Mouse (Mus musculus) heart, postnatal 10 days (tissue): Measurements from ENCODE around the gene Gm5849. TPM values are rescaled to one million over a fixed set of nuclear protein-coding genes. Genes with fewer than 3 reads are reported as not detected.
"Not testable (repeated sequence)": the region's sequence is repeated elsewhere in the genome, so short reads cannot be mapped to it uniquely, and the experiment has no call there.

Experiments
- DNase-seq, 2 experiments: peaks; one replicate each; pipeline ENCODE4 v3.0.0; 2021
- intact Hi-C: fragments of 180-260 bp; cut with DNase I; formaldehyde crosslinking; loops from one replicate; pipeline ENCODE4 v1.15.1; 2025
- total RNA-seq, 2 experiments: library from RNA; stranded (reverse); gene quantifications; 2 replicates each; pipeline ENCODE4 v1.2.3; 2021

The Gm5849 gene
- total RNA-seq, result not detected

DNA sequence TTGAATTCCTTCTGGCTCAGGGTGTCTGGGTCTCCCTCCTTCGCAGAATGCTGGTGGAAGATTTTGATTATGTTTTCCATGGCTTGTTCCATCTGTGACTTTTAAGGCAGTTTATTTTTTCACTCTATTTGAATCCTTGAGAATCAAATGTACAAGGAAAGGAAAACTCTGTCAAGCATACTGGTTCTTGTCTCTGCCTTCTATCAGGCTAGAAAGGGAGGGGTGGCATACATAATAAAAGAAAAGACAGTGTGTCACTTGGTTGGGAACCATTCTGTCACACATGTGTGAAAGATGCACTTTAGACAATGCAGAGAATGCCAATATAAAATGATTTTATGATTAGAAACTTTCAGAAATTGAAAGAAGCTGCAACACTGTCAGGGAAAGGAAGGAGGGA, at the start of gene Gm5849:
Gene Gm5849, minus strand, starts transcription at position 101 of the 400 bp plus-strand sequence.
- DNase-seq, intact Hi-C loops: not testable (repeated sequence)

DNA sequence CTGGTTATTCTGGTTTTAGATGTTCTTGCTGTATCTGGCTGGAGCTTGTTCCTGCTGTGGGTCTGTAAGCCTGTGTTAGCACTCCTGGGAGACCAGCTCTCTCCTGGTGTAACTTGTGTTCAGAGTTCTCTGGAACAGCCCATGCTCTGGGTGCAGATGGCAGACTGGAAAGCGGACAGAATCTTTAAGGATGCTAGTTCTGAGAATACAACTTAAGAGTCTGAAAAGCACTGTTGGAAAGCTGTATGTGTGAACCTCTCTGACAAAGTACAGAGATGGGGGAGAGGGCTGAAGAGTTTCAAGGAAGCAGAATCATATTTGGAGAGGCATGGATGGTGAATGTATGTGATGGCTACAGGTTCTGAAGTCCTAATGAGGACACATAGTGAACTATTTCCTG, 28.0 kb downstream of the Gm5849 start:
- DNase-seq, result no peak
- intact Hi-C loops, result no loop called here

DNA sequence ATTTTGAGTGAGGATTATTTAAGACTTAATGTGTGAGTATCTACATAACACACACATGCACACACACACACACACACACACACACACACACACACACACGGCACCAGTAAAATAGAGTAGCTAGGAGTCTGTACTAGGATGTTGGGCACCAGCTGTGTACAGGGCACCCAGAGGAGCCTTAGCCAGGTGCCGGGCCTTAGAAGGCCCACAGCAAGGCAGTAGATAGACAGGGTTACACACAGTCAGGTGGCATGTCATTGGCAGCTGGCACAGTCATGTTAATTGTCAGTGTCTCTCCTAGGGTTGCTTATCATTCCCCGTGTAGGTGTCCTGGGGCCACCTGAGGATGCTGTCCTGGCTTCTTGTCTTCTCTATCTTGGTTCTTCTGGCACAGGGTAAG, 51.1 kb downstream of the Gm5849 start, which contains the start of gene Pglyrp4:
Gene Pglyrp4, plus strand, starts transcription at position 301 of the 400 bp plus-strand sequence.
- intact Hi-C loops, result no loop called here
- DNase-seq, result no peak

Other genes with a start within 250 kb of the Gm5849 start
- 100 to 1,000 TPM; 108 to 126 TPM for gene S100a16, start 240.6 kb downstream of the Gm5849 start, total RNA-seq
- gene S100a3, start 217.3 kb downstream of the Gm5849 start, total RNA-seq, result not detected
- not detected for gene S100a2, start 187.6 kb downstream of the Gm5849 start, total RNA-seq
- gene Gm42674, start 176.0 kb downstream of the Gm5849 start, total RNA-seq, result not detected
- 10 to 100 TPM; 10.3 to 11.7 TPM for gene S100a4, start 174.1 kb downstream of the Gm5849 start, total RNA-seq
- gene S100a5, start 169.4 kb downstream of the Gm5849 start, total RNA-seq, result not detected
- 10 to 100 TPM; 81.8 to 85.3 TPM for gene S100a6, start 165.0 kb downstream of the Gm5849 start, total RNA-seq
- under 1 TPM in 1 of 2 experiments, not detected in 1; 0.20 TPM for gene S100a7a, start 123.9 kb downstream of the Gm5849 start, total RNA-seq
- gene S100a8, start 108.9 kb downstream of the Gm5849 start, total RNA-seq, result 1 to 10 TPM; 3.7 to 4.7 TPM
- 1 to 10 TPM; 5.2 to 6.7 TPM for gene S100a9, start 82.2 kb downstream of the Gm5849 start, total RNA-seq
- not detected for gene Pglyrp4, start 51.0 kb downstream of the Gm5849 start, total RNA-seq